Mouse (Mus musculus) thymus, postnatal 36 days (tissue): Measurements from ENCODE around the gene N4bp2.

Experiments used
- DNase-seq, 2 experiments: peaks; one replicate each; pipeline ENCODE4 v3.0.0; 2022; ENCODE audit warnings: mixed read lengths in 2 of 2

Gene N4bp2

DNA sequence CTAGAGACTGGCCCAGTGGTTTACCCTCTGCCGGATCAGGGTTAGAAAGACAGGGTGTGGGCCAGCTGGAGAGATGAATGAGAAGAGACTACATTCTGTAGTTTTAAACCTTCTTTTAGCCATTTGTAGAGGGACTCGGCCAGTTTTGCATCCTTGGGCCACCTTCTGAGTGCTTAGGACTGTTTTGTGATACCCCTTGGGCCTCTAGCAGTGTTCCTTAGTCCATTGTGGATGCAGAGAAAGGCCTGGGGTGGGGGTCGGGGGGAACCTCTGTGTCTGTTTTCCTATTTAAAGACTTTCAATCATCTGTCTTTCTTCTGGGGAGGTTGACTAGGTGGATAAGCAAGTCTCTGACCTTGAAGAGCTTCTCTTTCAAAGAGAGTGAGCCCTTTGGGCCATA, 101.6 kb downstream of the N4bp2 start:
- no peak for DNase-seq

DNA sequence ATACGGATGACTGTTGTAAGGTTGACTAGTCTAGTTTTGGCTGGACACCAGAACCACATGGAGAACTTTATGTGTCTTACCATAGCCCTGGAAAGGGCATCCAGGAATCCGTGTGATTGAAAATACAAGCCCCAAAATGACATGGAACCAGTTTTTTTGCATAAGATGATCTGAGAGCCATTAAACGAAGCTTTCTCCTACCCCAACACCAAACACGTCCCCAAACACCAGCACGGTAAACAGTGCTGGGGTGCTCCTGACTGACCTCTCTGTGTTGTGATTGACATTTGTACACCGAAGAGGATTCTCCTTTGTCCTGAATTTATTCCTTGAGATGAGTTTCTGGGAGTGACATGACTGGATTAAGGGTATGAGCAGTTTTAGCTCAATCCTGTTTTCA, 103.3 kb downstream of the N4bp2 start:
- DNase-seq: no peak

DNA sequence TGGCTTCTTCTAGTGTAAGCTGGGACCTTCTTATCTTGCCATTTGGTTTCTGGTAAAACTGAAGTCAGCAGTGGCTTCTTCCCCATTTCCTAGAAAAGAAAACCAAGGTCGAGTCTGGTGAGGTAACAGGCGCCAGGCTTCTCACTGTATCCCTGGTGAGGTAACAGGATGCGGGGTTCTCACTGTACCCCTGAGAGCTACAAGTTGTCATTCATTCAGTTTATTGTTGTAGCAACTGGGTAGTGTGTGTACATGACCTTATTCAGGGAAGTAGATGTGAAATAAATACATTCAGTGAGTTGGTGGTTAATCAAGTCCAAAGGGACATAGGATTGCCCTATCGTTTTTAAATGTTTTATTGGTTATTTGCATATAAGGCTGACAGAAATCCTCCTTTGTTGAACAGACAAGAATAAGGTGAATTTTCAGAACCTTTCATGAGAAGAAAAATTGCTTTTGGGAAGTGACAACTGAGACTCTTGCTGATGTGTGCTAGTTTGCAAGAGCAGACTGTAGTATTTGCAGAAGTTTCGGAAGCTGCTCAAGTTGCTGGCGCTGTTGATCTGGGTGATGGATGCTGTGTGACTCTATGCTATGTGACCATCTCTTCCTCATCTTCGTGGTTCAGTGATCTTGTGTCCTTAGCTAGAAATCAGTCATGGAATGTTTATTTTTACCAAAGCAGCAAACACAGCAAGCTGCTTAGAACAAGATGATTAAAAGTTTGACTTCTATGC, 104.2 kb downstream of the N4bp2 start:
- no peak for DNase-seq

DNA sequence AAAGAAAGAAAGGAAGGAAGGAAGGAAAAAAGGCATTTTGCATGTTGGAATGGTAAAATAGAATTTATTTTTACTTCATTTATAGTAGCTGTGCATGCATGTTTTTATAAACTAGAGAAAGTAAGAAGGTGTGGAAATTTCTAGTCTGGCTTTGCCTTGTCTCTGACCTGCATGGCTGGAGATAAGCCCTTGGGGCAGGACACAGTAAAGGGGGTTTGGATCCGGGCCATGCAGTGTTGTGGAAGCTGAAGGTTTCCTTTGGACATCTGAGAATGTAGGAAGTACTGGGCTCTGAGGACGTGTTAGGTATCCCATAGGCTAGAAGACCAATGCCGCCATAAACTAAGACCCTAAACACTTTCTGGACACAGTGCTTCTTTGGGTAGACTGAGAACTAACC, 105.1 kb downstream of the N4bp2 start:
- no peak for DNase-seq

- no peak for DNase-seq
These were observed 106.3 kb downstream of the N4bp2 start for GRCm38 (mm10) chr5:65869660-65870059.

GRCm38 (mm10) chr5:65871276-65871875, 108.1 kb downstream of the N4bp2 start:
- DNase-seq: peak in 1 of 2 experiments; percentile 43

- no peak for DNase-seq
These were observed 109.9 kb downstream of the N4bp2 start for GRCm38 (mm10) chr5:65873212-65873611.

DNA sequence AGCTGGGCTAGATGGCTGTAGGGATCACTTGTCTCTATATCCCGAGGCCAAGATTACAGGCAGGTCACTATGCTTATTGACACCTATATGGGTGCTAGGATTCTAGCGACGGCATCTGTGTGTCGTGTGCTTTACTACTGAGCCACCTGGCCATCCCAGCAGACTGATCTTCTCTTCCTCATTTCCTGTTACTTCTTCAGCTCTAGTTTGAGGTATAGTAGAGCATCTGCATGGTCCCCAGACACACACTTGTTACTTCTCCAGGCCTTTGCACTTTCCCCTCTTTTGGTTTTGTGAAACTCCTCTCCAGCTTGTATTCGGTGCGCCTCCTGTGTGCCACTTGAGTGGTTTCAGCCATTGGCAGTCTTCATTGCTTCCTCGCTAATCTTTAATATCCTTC, 111.9 kb downstream of the N4bp2 start:
- no peak for DNase-seq

GRCm38 (mm10) chr5:65878367-65878766, 115.0 kb downstream of the N4bp2 start:
- DNase-seq: no peak
